Mouse (Mus musculus) hindbrain, embryonic 11.5 days (tissue): ENCODE measurements around the gene St8sia1. TPM values are rescaled to one million over a fixed set of nuclear protein-coding genes. Genes with fewer than 3 reads are reported as not detected.
A peak's percentile ranks its signal among the peaks of the same experiment; 100 is the strongest.

Experiments used
- ATAC-seq: fragments of 200-750 bp; cut with Nextera tagmentation; 2 replicates; pipeline ENCODE4 v1.8.0; 2017; ENCODE audit warnings: mild to moderate bottlenecking, moderate TSS enrichment, moderate library complexity; ENCODE audit not compliant: low FRiP score
- DNase-seq: peaks from one replicate; pipeline ENCODE4 v3.0.0-alpha.2; 2015; ENCODE audit warnings: low spot score
- H3K27ac ChIP-seq: fragments of 300-500 bp; sonication (generic); 2 replicates; pipeline ENCODE4 v1.5.1; 2014; ENCODE audit warnings: mild to moderate bottlenecking, low read depth, low read length
- H3K27me3 ChIP-seq: fragments of 300-500 bp; sonication (generic); 2 replicates; pipeline ENCODE4 v1.6.1; 2014; ENCODE audit warnings: mild to moderate bottlenecking, low read length, moderate library complexity, mixed read lengths; ENCODE audit not compliant: control insufficient read depth, insufficient read depth
- H3K36me3 ChIP-seq: fragments of 300-500 bp; sonication (generic); 2 replicates; pipeline ENCODE4 v1.6.1; 2014; ENCODE audit warnings: mild to moderate bottlenecking, low read length, moderate library complexity, mixed read lengths; ENCODE audit not compliant: control insufficient read depth, insufficient read depth
- H3K4me1 ChIP-seq: fragments of 300-500 bp; sonication (generic); replicated peaks from 2 replicates; pipeline ENCODE4 v1.6.1; 2014; ENCODE audit warnings: low read length, mixed read lengths; ENCODE audit not compliant: control insufficient read depth, insufficient read depth
- H3K4me2 ChIP-seq: fragments of 300-500 bp; sonication (generic); replicated peaks from 2 replicates; pipeline ENCODE4 v1.6.1; 2014; ENCODE audit warnings: mild to moderate bottlenecking, low read depth, low read length
- H3K4me3 ChIP-seq: fragments of 300-500 bp; sonication (generic); 2 replicates; pipeline ENCODE4 v1.5.1; 2014; ENCODE audit warnings: low read depth, low read length
- H3K9ac ChIP-seq: fragments of 300-500 bp; sonication (generic); 2 replicates; pipeline ENCODE4 v1.6.1; 2014; ENCODE audit warnings: low read depth, low read length
- H3K9me3 ChIP-seq: fragments of 300-500 bp; sonication (generic); 2 replicates; pipeline ENCODE4 v1.6.1; 2016; ENCODE audit warnings: low read length; ENCODE audit not compliant: control insufficient read depth
- WGBS: fragments of 180-500 bp; shearing (Covaris S2); extraction: QIAGEN DNeasy Blood & Tissue Kit; methylation state at CpG from one replicate; pipeline ENCODE4 v1.1.7; 2014; 5-methylcytosine and 5-hydroxymethylcytosine counted together
- polyA plus RNA-seq: library from polyadenylated mRNA; unstranded; fragments of >200 nt; fragmentation: Nextera tagmentation; extraction: Ambion mirVana; gene quantifications from 2 replicates; pipeline ENCODE4 v1.2.1, GENCODE M21; 2014

Gene St8sia1
- polyA plus RNA-seq, 1 experiment from 2014 or later, result 5.1 TPM

GRCm38 (mm10) chr6:142994821-142995220 lies 30.6 kb upstream of the St8sia1 start:
- H3K4me2 ChIP-seq, result no peak overlapping the region
- H3K9ac ChIP-seq, result no peak overlapping the region
- ATAC-seq (no peak), DNase-seq (no peak)
- no peak overlapping the region for H3K27ac ChIP-seq
- H3K9me3 ChIP-seq, result no peaks in the 10 kb centered on the region
- 78% methylated on average over 7 of the region's 7 CpGs for WGBS
- H3K4me3 ChIP-seq, result no peak overlapping the region
- no peaks in the 10 kb centered on the region for H3K27me3 ChIP-seq
- H3K36me3 ChIP-seq, result no peaks in the 10 kb centered on the region
- H3K4me1 ChIP-seq, result 0 out of 2 replicates have a peak, but pooled peaks cover 2% of the 10 kb centered on the region

GRCm38 (mm10) chr6:142993705-142994698 lies 29.8 kb upstream of the St8sia1 start:
- H3K4me2 ChIP-seq, result no peak overlapping the region
- peak; percentile 66; the same call in 1 of the 2 replicates for ATAC-seq
- no peak overlapping the region for H3K9ac ChIP-seq
- H3K9me3 ChIP-seq, result no peaks in the 10 kb centered on the region
- H3K4me3 ChIP-seq, result no peak overlapping the region
- no peak overlapping the region for H3K27ac ChIP-seq
- WGBS, result 32% methylated on average over 14 of the region's 14 CpGs
- DNase-seq, result peak; percentile 27
- H3K36me3 ChIP-seq, result no peaks in the 10 kb centered on the region
- H3K4me1 ChIP-seq, result 0 out of 2 replicates have a peak, but pooled peaks cover 2% of the 10 kb centered on the region
- H3K27me3 ChIP-seq, result no peaks in the 10 kb centered on the region

- DNase-seq (no peak), ATAC-seq (no peak)
- no peaks in the 10 kb centered on the region for H3K27me3 ChIP-seq
- H3K27ac ChIP-seq, result no peak overlapping the region
- no peak overlapping the region for H3K4me2 ChIP-seq
- WGBS, result 84% methylated on average over 2 of the region's 2 CpGs
- H3K9me3 ChIP-seq, result no peaks in the 10 kb centered on the region
- H3K4me1 ChIP-seq, result 0 out of 2 replicates have a peak, but pooled peaks cover 2% of the 10 kb centered on the region
- H3K9ac ChIP-seq, result no peak overlapping the region
- no peak overlapping the region for H3K4me3 ChIP-seq
- no peaks in the 10 kb centered on the region for H3K36me3 ChIP-seq
Measured at GRCm38 (mm10) chr6:142992971-142993370, 28.7 kb upstream of the St8sia1 start.

GRCm38 (mm10) chr6:142992099-142992498 lies 27.8 kb upstream of the St8sia1 start:
- Histone ChIP-seq H3K4me1 (0 out of 2 replicates have a peak, but pooled peaks cover 2% of the 10 kb centered on the region), H3K27me3 (no peaks in the 10 kb centered on the region), H3K36me3 (no peaks in the 10 kb centered on the region), H3K27ac (no peak overlapping the region), H3K9ac (no peak overlapping the region), H3K4me3 (no peak overlapping the region), H3K9me3 (no peaks in the 10 kb centered on the region), H3K4me2 (no peak overlapping the region)
- no peak for ATAC-seq
- WGBS, result 62% methylated on average over 7 of the region's 7 CpGs
- DNase-seq, result no peak

GRCm38 (mm10) chr6:142991391-142992059 lies 27.3 kb upstream of the St8sia1 start:
- Histone ChIP-seq H3K36me3 (no peaks in the 10 kb centered on the region), H3K4me1 (0 out of 2 replicates have a peak, but pooled peaks cover 2% of the 10 kb centered on the region), H3K9me3 (no peaks in the 10 kb centered on the region), H3K27ac (no peak overlapping the region), H3K9ac (no peak overlapping the region), H3K4me2 (no peak overlapping the region), H3K27me3 (no peaks in the 10 kb centered on the region), H3K4me3 (no peak overlapping the region)
- no peak for DNase-seq
- ATAC-seq, result no peak
- 65% methylated on average over 7 of the region's 7 CpGs for WGBS

- 82% methylated on average over 9 of the region's 9 CpGs for WGBS
- no peak overlapping the region for H3K9ac ChIP-seq
- no peaks in the 10 kb centered on the region for H3K9me3 ChIP-seq
- H3K4me1 ChIP-seq, result 0 out of 2 replicates have a peak, but pooled peaks cover 2% of the 10 kb centered on the region
- no peak for DNase-seq
- H3K36me3 ChIP-seq, result no peaks in the 10 kb centered on the region
- no peak overlapping the region for H3K4me3 ChIP-seq
- H3K27ac ChIP-seq, result no peak overlapping the region
- H3K27me3 ChIP-seq, result no peaks in the 10 kb centered on the region
- no peak overlapping the region for H3K4me2 ChIP-seq
- no peak for ATAC-seq
Measured at GRCm38 (mm10) chr6:142990516-142990915, 26.3 kb upstream of the St8sia1 start.

GRCm38 (mm10) chr6:142989495-142989894 lies 25.2 kb upstream of the St8sia1 start:
- ATAC-seq (no peak), DNase-seq (no peak)
- Histone ChIP-seq H3K9ac (no peak overlapping the region), H3K4me3 (no peak overlapping the region), H3K4me2 (no peak overlapping the region), H3K4me1 (0 out of 2 replicates have a peak, but pooled peaks cover 2% of the 10 kb centered on the region), H3K9me3 (no peaks in the 10 kb centered on the region), H3K27me3 (no peaks in the 10 kb centered on the region), H3K27ac (no peak overlapping the region), H3K36me3 (no peaks in the 10 kb centered on the region)
- 92% methylated on average over 13 of the region's 13 CpGs for WGBS

GRCm38 (mm10) chr6:142988753-142989152 lies 24.5 kb upstream of the St8sia1 start:
- no peaks in the 10 kb centered on the region for H3K27me3 ChIP-seq
- H3K9me3 ChIP-seq, result no peaks in the 10 kb centered on the region
- DNase-seq (peak; percentile 78), ATAC-seq (0 out of 2 replicates have a peak, but pooled peaks have one; percentile 30)
- no peaks in the 10 kb centered on the region for H3K36me3 ChIP-seq
- WGBS, result 27% methylated on average over 10 of the region's 10 CpGs
- 0 out of 2 replicates have a peak, but pooled peaks cover 2% of the 10 kb centered on the region for H3K4me1 ChIP-seq
- H3K4me2 ChIP-seq, result no peak overlapping the region
- no peak overlapping the region for H3K27ac ChIP-seq
- no peak overlapping the region for H3K9ac ChIP-seq
- H3K4me3 ChIP-seq, result no peak overlapping the region
